Mouse (Mus musculus): ENCODE measurements at regions not wholly inside any gene's neighbourhood (a gene's known extent, or its start where the extent isn't known, plus 50 kb on each side); places are given as distances from the start of the nearest gene placed in this dataset.

DNA sequence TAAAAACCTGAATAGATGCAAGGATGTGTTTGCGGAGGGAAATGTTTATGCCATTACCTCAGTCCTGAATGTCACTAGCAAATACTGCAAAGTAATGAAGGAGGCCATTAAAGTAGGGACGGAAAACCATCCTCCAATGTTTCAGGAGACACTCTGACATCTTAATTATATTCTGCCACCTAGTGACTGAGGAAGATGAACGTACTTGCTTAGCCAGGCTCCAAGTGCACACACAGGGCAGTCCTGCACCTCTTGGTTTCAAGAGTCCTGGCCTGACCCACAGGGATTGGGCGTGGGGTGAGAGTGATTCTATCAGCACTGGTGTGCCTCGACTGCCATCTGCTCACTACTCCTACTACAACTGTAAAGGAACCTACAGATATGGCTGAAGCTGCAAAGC lies 85.3 kb upstream of the Slc44a1 start:
- Histone ChIP-seq H3K36me3 (ENCODE audit: control insufficient read depth in 1 of 2, insufficient read depth in 2 of 2, low read length in 2 of 2) (peaks cover 0 to 3% of the 10 kb centered on the region in 2 experiments; a peak in 2 of 4 replicates), H3K4me1 (ENCODE audit: control insufficient read depth in 1 of 2, insufficient read depth in 2 of 2, low read length in 2 of 2) (peaks cover 0 to 6% of the 10 kb centered on the region in 2 experiments; a peak in 2 of 4 replicates), H3K79me2 (ENCODE audit: control insufficient read depth, insufficient read depth, low read length, poor library complexity) (no peaks in the 10 kb centered on the region), H3K4me3 (ENCODE audit: control insufficient read depth in 1 of 2, insufficient read depth in 1 of 2, low read depth in 2 of 2, low read length in 2 of 2) (no peak overlapping the region), H3K27me3 (ENCODE audit: control insufficient read depth in 1 of 2, insufficient read depth in 2 of 2, low read length in 2 of 2) (no peaks in the 10 kb centered on the region; a peak in 1 of 4 replicates), H3K27ac (ENCODE audit: control insufficient read depth, low read depth, low read length) (no peak overlapping the region), H3K9me3 (replicated peaks; ENCODE audit: insufficient read depth, low read length) (no peaks in the 10 kb centered on the region), H3K9ac (ENCODE audit: control insufficient read depth, low read depth, low read length, poor library complexity, severe bottlenecking) (no peak overlapping the region)
- TF ChIP-seq NRF1 (IDR thresholded peaks at IDR 0.05; ENCODE audit: insufficient read depth, low read depth, low read length, poor library complexity, severe bottlenecking) (no peak), MYB (IDR thresholded peaks at IDR 0.05; ENCODE audit: low read depth, low read length) (no peak), POLR2A (IDR thresholded peaks at IDR 0.05; ENCODE audit: control insufficient read depth in 1 of 2, insufficient read depth in 1 of 2, low read depth in 1 of 2, low read length in 2 of 2, poor library complexity in 1 of 2) (no peak), POLR2AphosphoS5 (IDR thresholded peaks at IDR 0.05; ENCODE audit: borderline replicate concordance, low read depth, low read length) (no peak), ZC3H11A (IDR thresholded peaks at IDR 0.05; ENCODE audit: low read depth, low read length) (peak; percentile 90), RAD21 (IDR thresholded peaks at IDR 0.05; ENCODE audit: low read depth, low read length) (peak; percentile 80), CTCF (IDR thresholded peaks at IDR 0.05 in 2 of 3, conservative IDR thresholded peaks at IDR 0.05 in 1 of 3; ENCODE audit: control insufficient read depth in 1 of 3, insufficient read depth in 1 of 3, low read depth in 2 of 3, low read length in 3 of 3, poor library complexity in 1 of 3, severe bottlenecking in 1 of 3) (peak; percentile 18 to 74 (median 19); a peak in 4 of 6 replicates), GATA1 (IDR thresholded peaks at IDR 0.05; ENCODE audit: low read depth, low read length) (no peak), ZNF384 (IDR thresholded peaks at IDR 0.05; ENCODE audit: low read depth, low read length) (no peak), SMC3 (IDR thresholded peaks at IDR 0.05; ENCODE audit: low read depth, low read length) (peak; percentile 92), MEF2A (IDR thresholded peaks at IDR 0.05; ENCODE audit: extremely low read depth, insufficient replicate concordance, low read depth, low read length, poor library complexity, severe bottlenecking) (no peak), GABPA (IDR thresholded peaks at IDR 0.05; ENCODE audit: low read depth, low read length) (no peak), UBTF (IDR thresholded peaks at IDR 0.05; ENCODE audit: borderline replicate concordance, insufficient read depth, low read depth, low read length) (no peak)
- peak; percentile 52 for DNase-seq (ENCODE audit: low read depth, low spot score)

DNA sequence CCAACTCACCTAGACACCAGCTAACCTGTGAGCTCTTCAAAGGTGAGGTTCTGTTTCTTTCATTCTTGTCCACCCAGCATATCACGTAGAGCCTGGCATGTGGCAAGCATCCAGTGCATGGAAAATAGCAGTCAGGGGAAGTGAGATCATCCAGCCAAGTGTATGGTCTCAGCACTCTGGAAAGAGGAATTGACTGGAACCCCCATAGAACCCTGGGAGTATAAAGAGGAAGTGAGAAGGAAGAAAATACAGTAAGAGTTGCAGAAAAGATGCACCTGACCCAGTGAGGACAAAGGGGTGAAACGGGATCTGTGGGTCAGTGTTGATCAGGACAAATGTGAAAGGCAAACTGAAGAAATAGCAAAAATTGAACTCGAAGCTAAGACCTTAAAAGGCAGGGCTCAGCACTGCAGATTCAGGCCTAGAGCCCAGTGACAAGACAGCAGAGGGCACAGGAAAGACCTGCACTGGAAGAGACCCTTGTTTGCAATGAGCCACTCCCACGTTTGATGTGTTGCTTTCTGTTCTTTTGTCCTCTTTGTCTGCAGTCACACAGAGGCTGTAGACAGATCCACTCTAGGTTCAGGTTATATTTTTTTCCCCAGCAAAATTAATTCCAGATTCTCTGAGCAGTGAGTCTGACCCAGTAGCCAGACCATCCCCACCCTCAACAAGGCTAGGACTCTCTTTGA lies 86.7 kb upstream of the Slc44a1 start:
- Histone ChIP-seq H3K79me2 (ENCODE audit: control insufficient read depth, insufficient read depth, low read length, poor library complexity) (no peaks in the 10 kb centered on the region), H3K4me3 (ENCODE audit: control insufficient read depth in 1 of 2, insufficient read depth in 1 of 2, low read depth in 2 of 2, low read length in 2 of 2) (no peak overlapping the region), H3K9ac (ENCODE audit: control insufficient read depth, low read depth, low read length, poor library complexity, severe bottlenecking) (no peak overlapping the region), H3K36me3 (ENCODE audit: control insufficient read depth in 1 of 2, insufficient read depth in 2 of 2, low read length in 2 of 2) (peaks cover 0 to 3% of the 10 kb centered on the region in 2 experiments; a peak in 2 of 4 replicates), H3K27me3 (ENCODE audit: control insufficient read depth in 1 of 2, insufficient read depth in 2 of 2, low read length in 2 of 2) (no peaks in the 10 kb centered on the region; a peak in 1 of 4 replicates), H3K27ac (ENCODE audit: control insufficient read depth, low read depth, low read length) (no peak overlapping the region), H3K4me1 (ENCODE audit: control insufficient read depth in 1 of 2, insufficient read depth in 2 of 2, low read length in 2 of 2) (peaks cover 0 to 10% of the 10 kb centered on the region in 2 experiments; a peak in 2 of 4 replicates), H3K9me3 (replicated peaks; ENCODE audit: insufficient read depth, low read length) (no peaks in the 10 kb centered on the region)
- DNase-seq (ENCODE audit: low read depth, low spot score), result peak; percentile 67
- no peak for TF ChIP-seq UBTF (IDR thresholded peaks at IDR 0.05; ENCODE audit: borderline replicate concordance, insufficient read depth, low read depth, low read length)
- 0 out of 2 replicates have a peak, but pooled peaks have one; percentile 59 for TF ChIP-seq MXI1 (IDR thresholded peaks at IDR 0.05; ENCODE audit: low read depth, low read length)
- no peak for TF ChIP-seq ZMIZ1 (IDR thresholded peaks at IDR 0.05; ENCODE audit: low read depth, low read length)
- TF ChIP-seq USF1 (IDR thresholded peaks at IDR 0.05; ENCODE audit: low read depth, low read length), result no peak
- peak in 1 of 2 experiments; percentile 41; a peak in 2 of 4 replicates for TF ChIP-seq EP300 (IDR thresholded peaks at IDR 0.05; ENCODE audit: low read depth in 1 of 2, low read length in 2 of 2)
- no peak for TF ChIP-seq CTCF (IDR thresholded peaks at IDR 0.05 in 2 of 3, conservative IDR thresholded peaks at IDR 0.05 in 1 of 3; ENCODE audit: control insufficient read depth in 1 of 3, insufficient read depth in 1 of 3, low read depth in 2 of 3, low read length in 3 of 3, poor library complexity in 1 of 3, severe bottlenecking in 1 of 3)
- no peak for TF ChIP-seq MEF2A (IDR thresholded peaks at IDR 0.05; ENCODE audit: extremely low read depth, insufficient replicate concordance, low read depth, low read length, poor library complexity, severe bottlenecking)
- TF ChIP-seq ZKSCAN1 (IDR thresholded peaks at IDR 0.05; ENCODE audit: low read depth, low read length), result no peak
- TF ChIP-seq ETS1 (IDR thresholded peaks at IDR 0.05; ENCODE audit: low read depth, low read length), result 0 out of 2 replicates have a peak, but pooled peaks have one; percentile 14
- peak; percentile 12; the same call in 1 of the 2 replicates for TF ChIP-seq ZC3H11A (IDR thresholded peaks at IDR 0.05; ENCODE audit: low read depth, low read length)
- TF ChIP-seq SMC3 (IDR thresholded peaks at IDR 0.05; ENCODE audit: low read depth, low read length), result 0 out of 2 replicates have a peak, but pooled peaks have one; percentile 7
- TF ChIP-seq JUND (IDR thresholded peaks at IDR 0.05; ENCODE audit: low read depth, low read length), result no peak
- TF ChIP-seq TBP (IDR thresholded peaks at IDR 0.05; ENCODE audit: low read depth, low read length), result no peak
- TF ChIP-seq ZNF384 (IDR thresholded peaks at IDR 0.05; ENCODE audit: low read depth, low read length), result no peak
- TF ChIP-seq NRF1 (IDR thresholded peaks at IDR 0.05; ENCODE audit: insufficient read depth, low read depth, low read length, poor library complexity, severe bottlenecking), result no peak
- no peak for TF ChIP-seq GABPA (IDR thresholded peaks at IDR 0.05; ENCODE audit: low read depth, low read length)
- no peak for TF ChIP-seq CHD2 (IDR thresholded peaks at IDR 0.05; ENCODE audit: low read length)
- TF ChIP-seq NELFE (IDR thresholded peaks at IDR 0.05; ENCODE audit: low read depth, low read length), result no peak
- no peak for TF ChIP-seq SIN3A (IDR thresholded peaks at IDR 0.05; ENCODE audit: low read length)
- no peak for TF ChIP-seq HCFC1 (IDR thresholded peaks at IDR 0.05; ENCODE audit: low read depth, low read length)
- TF ChIP-seq MYB (IDR thresholded peaks at IDR 0.05; ENCODE audit: low read depth, low read length), result no peak
